ENCODE assay signal across 16 mouse cellular contexts in the genomic region with DNA sequence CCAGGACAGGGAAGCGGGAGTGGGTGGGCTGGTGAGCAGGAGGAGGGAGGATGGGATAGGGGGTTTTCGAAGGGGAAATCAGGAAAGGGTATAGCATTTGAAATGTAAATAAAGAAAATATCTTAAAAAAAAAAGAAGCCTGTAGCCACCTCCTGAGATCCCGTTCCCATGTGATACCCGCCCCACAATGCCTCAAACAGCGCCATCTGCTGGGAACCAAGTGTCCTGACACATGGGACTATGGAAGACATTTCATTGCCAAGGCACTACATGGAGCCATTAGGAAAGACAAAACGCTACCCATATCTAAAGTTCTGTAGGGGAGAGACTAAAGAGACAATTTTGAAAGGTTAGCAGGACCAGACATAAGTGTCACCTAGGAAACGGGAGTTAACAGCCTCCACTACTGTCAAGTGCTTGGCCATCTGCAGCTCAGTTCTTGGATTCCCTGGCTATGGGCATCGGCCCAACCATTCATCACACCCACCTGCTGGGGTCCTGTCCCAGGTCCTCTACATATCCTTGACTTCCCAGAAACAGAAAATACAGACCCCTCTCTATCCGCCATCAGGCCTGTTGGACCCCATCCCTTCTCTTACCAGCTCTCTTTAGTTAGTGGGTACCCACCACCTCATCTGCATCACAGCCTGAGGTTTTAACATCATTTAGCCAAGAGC.
DNase-seq lines count a peak whose midpoint lies in the region; ATAC-seq and TF ChIP-seq lines count a peak whose summit lies in the region.
"Had no signal": no experiment of that assay in that cellular context is flagged by ENCODE, and none has a peak within 500 bp of the region (broad histone marks: within the 10 kb centered on the region; RNA-seq: fewer than 3 reads in every experiment).

No protein-coding gene starts in this region.

- WGBS in kidney, postnatal 0 days, result 83% methylated on average over 9 of the region's 9 CpGs
- 87% methylated on average over 9 of the region's 9 CpGs for WGBS in midbrain, embryonic 11.5 days
- 85% methylated on average over 9 of the region's 9 CpGs for WGBS in midbrain, embryonic 10.5 days

- H3K9ac ChIP-seq in kidney, postnatal 0 days (ENCODE audit: low read depth, low read length), result no peak overlapping the region
- H3K9ac ChIP-seq in midbrain, embryonic 11.5 days (ENCODE audit: low read length), result no peak overlapping the region
- H3K9ac ChIP-seq: heart, embryonic 15.5 days; liver, embryonic 13.5 days had no signal

- no peaks in the 10 kb centered on the region for H3K27me3 ChIP-seq in kidney, postnatal 0 days (ENCODE audit: insufficient read depth, low read length)
- no peaks in the 10 kb centered on the region for H3K27me3 ChIP-seq in midbrain, embryonic 11.5 days (ENCODE audit: control insufficient read depth, insufficient read depth, low read length)
- H3K27me3 ChIP-seq in midbrain, embryonic 10.5 days (ENCODE audit: low read depth, poor library complexity, severe bottlenecking), result no peaks in the 10 kb centered on the region
- H3K27me3 ChIP-seq: heart, embryonic 15.5 days; liver, embryonic 13.5 days; megakaryocyte, embryonic 14.5 days had no signal

- no peaks in the 10 kb centered on the region for H3K9me3 ChIP-seq in kidney, postnatal 0 days (replicated peaks; ENCODE audit: low read length)
- H3K9me3 ChIP-seq in midbrain, embryonic 11.5 days (ENCODE audit: control insufficient read depth, low read length), result no peaks in the 10 kb centered on the region
- no peaks in the 10 kb centered on the region for H3K9me3 ChIP-seq in midbrain, embryonic 10.5 days (replicated peaks)
- H3K9me3 ChIP-seq: heart, embryonic 15.5 days; liver, embryonic 13.5 days had no signal

- ATAC-seq in kidney, postnatal 0 days (replicated peaks; ENCODE audit: low FRiP score, low read depth), result no peak
- ATAC-seq in midbrain, embryonic 11.5 days (ENCODE audit: low FRiP score), result no peak
- ATAC-seq: inflammation-experienced regulatory T-cells, adult 6 months had no signal

- no peaks in the 10 kb centered on the region for H3K4me1 ChIP-seq in kidney, postnatal 0 days (replicated peaks; ENCODE audit: insufficient read depth, low read length)
- no peaks in the 10 kb centered on the region for H3K4me1 ChIP-seq in midbrain, embryonic 11.5 days (ENCODE audit: control insufficient read depth, insufficient read depth, low read length)
- no peaks in the 10 kb centered on the region for H3K4me1 ChIP-seq in midbrain, embryonic 10.5 days
- H3K4me1 ChIP-seq: liver, embryonic 13.5 days; megakaryocyte, embryonic 14.5 days had no signal

- TF ChIP-seq CTCF in kidney, postnatal 0 days (IDR thresholded peaks at IDR 0.05; ENCODE audit: low read depth), result peak; percentile 39

- H3K4me3 ChIP-seq in kidney, postnatal 0 days (replicated peaks; ENCODE audit: low read depth, low read length), result no peak overlapping the region
- H3K4me3 ChIP-seq in midbrain, embryonic 11.5 days (ENCODE audit: low read depth, low read length), result no peak overlapping the region
- no peak overlapping the region for H3K4me3 ChIP-seq in midbrain, embryonic 10.5 days
- H3K4me3 ChIP-seq: heart, embryonic 15.5 days; liver, embryonic 13.5 days; megakaryocyte, embryonic 14.5 days; myocyte had no signal

- H3K36me3 ChIP-seq in kidney, postnatal 0 days (ENCODE audit: insufficient read depth, low read length), result no peaks in the 10 kb centered on the region
- H3K36me3 ChIP-seq in midbrain, embryonic 11.5 days (ENCODE audit: control insufficient read depth, insufficient read depth, low read length), result no peaks in the 10 kb centered on the region
- no peaks in the 10 kb centered on the region for H3K36me3 ChIP-seq in midbrain, embryonic 10.5 days
- H3K36me3 ChIP-seq: heart, embryonic 15.5 days; liver, embryonic 13.5 days had no signal

- H3K4me2 ChIP-seq in kidney, postnatal 0 days (ENCODE audit: low read length), result no peak overlapping the region
- H3K4me2 ChIP-seq in midbrain, embryonic 11.5 days, result no peak overlapping the region
- H3K4me2 ChIP-seq: heart, embryonic 15.5 days; liver, embryonic 13.5 days had no signal

- no peak overlapping the region for H3K27ac ChIP-seq in kidney, postnatal 0 days
- no peak overlapping the region for H3K27ac ChIP-seq in midbrain, embryonic 11.5 days (ENCODE audit: low read depth, low read length)
- no peak overlapping the region for H3K27ac ChIP-seq in midbrain, embryonic 10.5 days (replicated peaks)
- H3K27ac ChIP-seq: heart, embryonic 15.5 days; liver, embryonic 13.5 days had no signal

- peak; percentile 12 for DNase-seq in adrenal gland, postnatal 14 days
- DNase-seq in adrenal gland, postnatal 4 days (ENCODE audit: low spot score in 2 of 2), result no peak
- no peak for DNase-seq in kidney, postnatal 0 days (ENCODE audit: low spot score)
- DNase-seq in kidney, adult 18-20 months, result no peak
- DNase-seq in midbrain, embryonic 11.5 days (ENCODE audit: low spot score, missing footprints), result peak; percentile 47
- no peak for DNase-seq in midbrain, embryonic 10.5 days (ENCODE audit: low spot score)
- peak; percentile 35 for DNase-seq in induced T-regulatory cell, adult 2 months (ENCODE audit: low read depth)
- no peak for DNase-seq in spleen, adult 18-20 months
- DNase-seq: adrenal gland, adult 2 months; gastrocnemius, postnatal 25 days; kidney, postnatal 14 days; liver, embryonic 13.5 days had no signal

Comparison
In these comparisons a context has a peak if more than half of its experiments do, and no peak if none do; other contexts are left out.
1. DNase-seq: peak in adrenal gland, postnatal 14 days (single experiment), midbrain, embryonic 11.5 days (single experiment) and induced T-regulatory cell, adult 2 months (single experiment); none in adrenal gland, postnatal 4 days (0 of 2), kidney, postnatal 0 days (single experiment), kidney, adult 18-20 months (single experiment), midbrain, embryonic 10.5 days (single experiment) and spleen, adult 18-20 months (0 of 2).